13 mouse cellular contexts compared by ENCODE assay signal in genomic region chrX:95156833-95157386, GRCm38 (mm10). TPM values are rescaled to one million over a fixed set of nuclear protein-coding genes. Genes with fewer than 3 reads are reported as not detected.
DNase-seq lines count a peak whose midpoint lies in the region; ATAC-seq and TF ChIP-seq lines count a peak whose summit lies in the region.
"Had no signal": no experiment of that assay in that cellular context is flagged by ENCODE, and none has a peak within 500 bp of the region (broad histone marks: within the 10 kb centered on the region; RNA-seq: fewer than 3 reads in every experiment).

No protein-coding gene starts in this region.

- no peak for TF ChIP-seq CTCF in left cerebral cortex, adult 2 months (IDR thresholded peaks at IDR 0.05)

- H3K4me3 ChIP-seq in left cerebral cortex, adult 2 months, result no peak overlapping the region

- intact Hi-C loops in left cerebral cortex, adult 2 months (cut with DNase I), result no loop called here
- intact Hi-C loops in left cerebral cortex, postnatal 25 days (cut with DNase I), result no loop called here

- H3K27ac ChIP-seq in left cerebral cortex, adult 2 months, result peak overlapping the region; percentile 41
- H3K27ac ChIP-seq: hindbrain, embryonic 14.5 days had no signal

- no peak for DNase-seq in cerebellum, adult 8-10 months
- peak in 1 of 2 experiments; percentile 13 for DNase-seq in left cerebral cortex, adult 2 months (ENCODE audit: extremely low spot score in 1 of 2, low spot score in 2 of 2)
- no peak for DNase-seq in left cerebral cortex, adult 9 months (ENCODE audit: low spot score in 2 of 2)
- peak; percentile 18 to 66 for DNase-seq in left cerebral cortex, postnatal 25 days (ENCODE audit: low spot score in 2 of 2)
- peak; percentile 68 for DNase-seq in retina, postnatal 1 day
- DNase-seq in adrenal gland, adult 18-20 months (ENCODE audit: low spot score in 2 of 2), result no peak
- no peak for DNase-seq in adrenal gland, adult 8-10 months
- DNase-seq: kidney, adult 2 months; liver, postnatal 0 days; lung, postnatal 4 days; thymus, postnatal 14 days had no signal

- peak; percentile 36; the same call in 1 of the 2 replicates for ATAC-seq in cerebellum, adult (ENCODE audit: insufficient number of reproducible peaks, low FRiP score, low TSS enrichment)
- ATAC-seq: liver, postnatal 0 days had no signal

RNA-seq across cellular contexts. Expression of gene Arhgef9, which starts 39.7 kb away (rescaled TPM):
- 100 to 1,000 TPM; 295 to 298 TPM for total RNA-seq in left cerebral cortex, adult 2 months (2021)
- total RNA-seq in left cerebral cortex, postnatal 25 days (2021), result 100 to 1,000 TPM; 299 to 320 TPM
- total RNA-seq in adrenal gland, adult 18-20 months (2021), result 10 to 100 TPM; 10.3 to 14.5 TPM
- 10 to 100 TPM; 12.3 to 22.5 (median 16.1) TPM for total RNA-seq in adrenal gland, adult 8-10 months (2022)

Comparison
In these comparisons a context has a peak if more than half of its experiments do, and no peak if none do; other contexts are left out.
1. DNase-seq: peak in left cerebral cortex, postnatal 25 days (2 of 2) and retina, postnatal 1 day (single experiment); none in cerebellum, adult 8-10 months (single experiment), left cerebral cortex, adult 9 months (0 of 2), adrenal gland, adult 18-20 months (0 of 2) and adrenal gland, adult 8-10 months (single experiment).
2. RNA of gene Arhgef9, which starts 39.7 kb away (total RNA-seq): 299 to 320 TPM in left cerebral cortex, postnatal 25 days and 295 to 298 TPM in left cerebral cortex, adult 2 months; 12.3 to 22.5 TPM in adrenal gland, adult 8-10 months and 10.3 to 14.5 TPM in adrenal gland, adult 18-20 months; every median in the first group is over 10 times any median in the second.